Mouse (Mus musculus): ENCODE data around the gene Gm20388. TPM values are rescaled to one million over a fixed set of nuclear protein-coding genes. Genes with fewer than 3 reads are reported as not detected.

Gene Gm20388
- polyA plus RNA-seq, 1 experiment from 2014 or later: not detected

- H3K27ac ChIP-seq (ENCODE audit: low read length): no peak overlapping the region
- no peaks in the 10 kb centered on the region for H3K9me3 ChIP-seq (ENCODE audit: control insufficient read depth, low read length)
- peaks cover 5% of the 10 kb centered on the region; the same call in 1 of the 2 replicates for H3K4me1 ChIP-seq (replicated peaks; ENCODE audit: control insufficient read depth, insufficient read depth, low read length)
- no peak for ATAC-seq (ENCODE audit: low read depth)
- H3K27me3 ChIP-seq (ENCODE audit: control insufficient read depth, insufficient read depth, low read depth, low read length): no peaks in the 10 kb centered on the region
- no peak overlapping the region for H3K4me2 ChIP-seq (ENCODE audit: low read depth, low read length)
- WGBS: 87% methylated on average over 4 of the region's 4 CpGs
- H3K4me3 ChIP-seq (ENCODE audit: low read length): no peak overlapping the region
- H3K36me3 ChIP-seq (ENCODE audit: control insufficient read depth, insufficient read depth, low read length): no peaks in the 10 kb centered on the region
- no peak overlapping the region for H3K9ac ChIP-seq (ENCODE audit: low read length)
Measured at GRCm38 (mm10) chr8:119925428-119925827, 14.8 kb downstream of the Gm20388 start.

GRCm38 (mm10) chr8:119926474-119926873, 15.8 kb downstream of the Gm20388 start:
- Histone ChIP-seq H3K27ac (ENCODE audit: low read length) (no peak overlapping the region), H3K4me3 (ENCODE audit: low read length) (no peak overlapping the region), H3K9me3 (ENCODE audit: control insufficient read depth, low read length) (no peaks in the 10 kb centered on the region), H3K36me3 (ENCODE audit: control insufficient read depth, insufficient read depth, low read length) (no peaks in the 10 kb centered on the region), H3K4me2 (ENCODE audit: low read depth, low read length) (no peak overlapping the region), H3K9ac (ENCODE audit: low read length) (no peak overlapping the region), H3K27me3 (ENCODE audit: control insufficient read depth, insufficient read depth, low read depth, low read length) (no peaks in the 10 kb centered on the region), H3K4me1 (replicated peaks; ENCODE audit: control insufficient read depth, insufficient read depth, low read length) (peaks cover 5% of the 10 kb centered on the region; the same call in 1 of the 2 replicates)
- no peak for ATAC-seq (ENCODE audit: low read depth)
- WGBS: 78% methylated on average over 2 of the region's 2 CpGs

- no peak overlapping the region for H3K27ac ChIP-seq (ENCODE audit: low read length)
- 40% methylated on average over 6 of the region's 6 CpGs for WGBS
- H3K36me3 ChIP-seq (ENCODE audit: control insufficient read depth, insufficient read depth, low read length): no peaks in the 10 kb centered on the region; the same call in 1 of the 2 replicates
- no peak overlapping the region for H3K4me2 ChIP-seq (ENCODE audit: low read depth, low read length)
- H3K9me3 ChIP-seq (ENCODE audit: control insufficient read depth, low read length): no peaks in the 10 kb centered on the region
- H3K4me3 ChIP-seq (ENCODE audit: low read length): no peak overlapping the region
- ATAC-seq (ENCODE audit: low read depth): peak; percentile 82; the same call in 1 of the 2 replicates
- no peak overlapping the region for H3K9ac ChIP-seq (ENCODE audit: low read length)
- H3K27me3 ChIP-seq (ENCODE audit: control insufficient read depth, insufficient read depth, low read depth, low read length): no peaks in the 10 kb centered on the region
- H3K4me1 ChIP-seq (replicated peaks; ENCODE audit: control insufficient read depth, insufficient read depth, low read length): peaks cover under 1% of the 10 kb centered on the region; the same call in 1 of the 2 replicates
Measured at GRCm38 (mm10) chr8:119927422-119928092, 16.9 kb downstream of the Gm20388 start.

- H3K27ac ChIP-seq (ENCODE audit: low read length): no peak overlapping the region
- 74% methylated on average over 4 of the region's 4 CpGs for WGBS
- no peaks in the 10 kb centered on the region for H3K9me3 ChIP-seq (ENCODE audit: control insufficient read depth, low read length)
- no peak overlapping the region for H3K4me2 ChIP-seq (ENCODE audit: low read depth, low read length)
- no peak overlapping the region for H3K4me3 ChIP-seq (ENCODE audit: low read length)
- H3K36me3 ChIP-seq (ENCODE audit: control insufficient read depth, insufficient read depth, low read length): peaks cover 4% of the 10 kb centered on the region; the same call in 1 of the 2 replicates
- no peak overlapping the region for H3K9ac ChIP-seq (ENCODE audit: low read length)
- H3K4me1 ChIP-seq (replicated peaks; ENCODE audit: control insufficient read depth, insufficient read depth, low read length): no peaks in the 10 kb centered on the region; the same call in 1 of the 2 replicates
- ATAC-seq (ENCODE audit: low read depth): no peak
- no peaks in the 10 kb centered on the region for H3K27me3 ChIP-seq (ENCODE audit: control insufficient read depth, insufficient read depth, low read depth, low read length)
Measured at GRCm38 (mm10) chr8:119931317-119931716, 20.7 kb downstream of the Gm20388 start.

GRCm38 (mm10) chr8:119933681-119934080, 23.0 kb downstream of the Gm20388 start:
- Histone ChIP-seq H3K4me1 (replicated peaks; ENCODE audit: control insufficient read depth, insufficient read depth, low read length) (no peaks in the 10 kb centered on the region; the same call in 1 of the 2 replicates), H3K9ac (ENCODE audit: low read length) (no peak overlapping the region), H3K27me3 (ENCODE audit: control insufficient read depth, insufficient read depth, low read depth, low read length) (no peaks in the 10 kb centered on the region), H3K4me3 (ENCODE audit: low read length) (no peak overlapping the region), H3K9me3 (ENCODE audit: control insufficient read depth, low read length) (no peaks in the 10 kb centered on the region), H3K27ac (ENCODE audit: low read length) (no peak overlapping the region), H3K4me2 (ENCODE audit: low read depth, low read length) (no peak overlapping the region), H3K36me3 (ENCODE audit: control insufficient read depth, insufficient read depth, low read length) (peaks cover 10% of the 10 kb centered on the region)
- ATAC-seq (ENCODE audit: low read depth): no peak
- 97% methylated on average over 4 of the region's 4 CpGs for WGBS

- no peak overlapping the region for H3K4me2 ChIP-seq (ENCODE audit: low read depth, low read length)
- 67% methylated on average over 6 of the region's 6 CpGs for WGBS
Measured at GRCm38 (mm10) chr8:119935541-119935940, 24.9 kb downstream of the Gm20388 start.

GRCm38 (mm10) chr8:119938481-119938880, 27.8 kb downstream of the Gm20388 start:
- WGBS: 79% methylated on average over 7 of the region's 7 CpGs
- Histone ChIP-seq H3K9me3 (ENCODE audit: control insufficient read depth, low read length) (no peaks in the 10 kb centered on the region), H3K9ac (ENCODE audit: low read length) (no peak overlapping the region), H3K4me3 (ENCODE audit: low read length) (no peak overlapping the region), H3K4me2 (ENCODE audit: low read depth, low read length) (no peak overlapping the region), H3K27me3 (ENCODE audit: control insufficient read depth, insufficient read depth, low read depth, low read length) (no peaks in the 10 kb centered on the region), H3K27ac (ENCODE audit: low read length) (no peak overlapping the region), H3K4me1 (replicated peaks; ENCODE audit: control insufficient read depth, insufficient read depth, low read length) (no peaks in the 10 kb centered on the region), H3K36me3 (ENCODE audit: control insufficient read depth, insufficient read depth, low read length) (peaks cover 21% of the 10 kb centered on the region)
- no peak for ATAC-seq (ENCODE audit: low read depth)

More at GRCm38 (mm10) chr8:119935541-119935940, 24.9 kb downstream of the Gm20388 start:
- no peak overlapping the region for H3K27ac ChIP-seq (ENCODE audit: low read length)
- H3K27me3 ChIP-seq (ENCODE audit: control insufficient read depth, insufficient read depth, low read depth, low read length): no peaks in the 10 kb centered on the region
- no peak overlapping the region for H3K4me3 ChIP-seq (ENCODE audit: low read length)
- H3K9ac ChIP-seq (ENCODE audit: low read length): no peak overlapping the region
- H3K4me1 ChIP-seq (replicated peaks; ENCODE audit: control insufficient read depth, insufficient read depth, low read length): no peaks in the 10 kb centered on the region; the same call in 1 of the 2 replicates
- peaks cover 10% of the 10 kb centered on the region for H3K36me3 ChIP-seq (ENCODE audit: control insufficient read depth, insufficient read depth, low read length)
- no peaks in the 10 kb centered on the region for H3K9me3 ChIP-seq (ENCODE audit: control insufficient read depth, low read length)
- no peak for ATAC-seq (ENCODE audit: low read depth)

- Histone ChIP-seq H3K9ac (ENCODE audit: low read length) (no peak overlapping the region), H3K27ac (ENCODE audit: low read length) (no peak overlapping the region), H3K4me3 (ENCODE audit: low read length) (no peak overlapping the region), H3K4me1 (replicated peaks; ENCODE audit: control insufficient read depth, insufficient read depth, low read length) (no peaks in the 10 kb centered on the region), H3K9me3 (ENCODE audit: control insufficient read depth, low read length) (no peaks in the 10 kb centered on the region), H3K36me3 (ENCODE audit: control insufficient read depth, insufficient read depth, low read length) (peaks cover 23% of the 10 kb centered on the region), H3K27me3 (ENCODE audit: control insufficient read depth, insufficient read depth, low read depth, low read length) (no peaks in the 10 kb centered on the region), H3K4me2 (ENCODE audit: low read depth, low read length) (no peak overlapping the region)
- 89% methylated on average over 2 of the region's 2 CpGs for WGBS
- no peak for ATAC-seq (ENCODE audit: low read depth)
Measured at GRCm38 (mm10) chr8:119939336-119939735, 28.7 kb downstream of the Gm20388 start.

- 91% methylated on average over 14 of the region's 18 CpGs for WGBS
- H3K4me1 ChIP-seq (replicated peaks; ENCODE audit: control insufficient read depth, insufficient read depth, low read length): no peaks in the 10 kb centered on the region
- peaks cover 29% of the 10 kb centered on the region for H3K36me3 ChIP-seq (ENCODE audit: control insufficient read depth, insufficient read depth, low read length)
- H3K9ac ChIP-seq (ENCODE audit: low read length): no peak overlapping the region
- no peak overlapping the region for H3K27ac ChIP-seq (ENCODE audit: low read length)
- no peaks in the 10 kb centered on the region for H3K9me3 ChIP-seq (ENCODE audit: control insufficient read depth, low read length)
- no peak overlapping the region for H3K4me3 ChIP-seq (ENCODE audit: low read length)
- H3K4me2 ChIP-seq (ENCODE audit: low read depth, low read length): no peak overlapping the region
- H3K27me3 ChIP-seq (ENCODE audit: control insufficient read depth, insufficient read depth, low read depth, low read length): no peaks in the 10 kb centered on the region
- no peak for ATAC-seq (ENCODE audit: low read depth)
Measured at GRCm38 (mm10) chr8:119941471-119941870, 30.8 kb downstream of the Gm20388 start.
